Mouse (Mus musculus) liver, embryonic 11.5 days (tissue): Measurements from ENCODE around the gene Dnajb3. TPM values are rescaled to one million over a fixed set of nuclear protein-coding genes. Genes with fewer than 3 reads are reported as not detected.

Source experiments
- ATAC-seq: fragments of 200-750 bp; cut with Nextera tagmentation; replicated peaks from 2 replicates; pipeline ENCODE4 v1.8.0; 2017; ENCODE audit warnings: moderate number of reproducible peaks, mild to moderate bottlenecking, moderate TSS enrichment, moderate library complexity; ENCODE audit not compliant: low FRiP score
- DNase-seq: peaks from one replicate; pipeline ENCODE4 v3.0.0-alpha.2; 2017; ENCODE audit warnings: low spot score
- H3K27ac ChIP-seq: fragments of 300-500 bp; sonication (generic); 2 replicates; pipeline ENCODE4 v1.5.1; 2014; ENCODE audit warnings: mild to moderate bottlenecking, low read depth, low read length, control low read depth
- H3K27me3 ChIP-seq: fragments of 300-500 bp; sonication (generic); replicated peaks from 2 replicates; pipeline ENCODE4 v1.6.1; 2014; ENCODE audit warnings: low read length, mixed read lengths; ENCODE audit not compliant: control insufficient read depth, insufficient read depth
- H3K36me3 ChIP-seq: fragments of 300-500 bp; sonication (generic); 2 replicates; pipeline ENCODE4 v1.6.1; 2014; ENCODE audit warnings: mild to moderate bottlenecking, low read length, moderate library complexity, mixed read lengths; ENCODE audit not compliant: control insufficient read depth, insufficient read depth
- H3K4me1 ChIP-seq: fragments of 300-500 bp; sonication (generic); replicated peaks from 2 replicates; pipeline ENCODE4 v1.6.1; 2014; ENCODE audit warnings: low read length, mixed read lengths; ENCODE audit not compliant: control insufficient read depth, insufficient read depth
- H3K4me2 ChIP-seq: fragments of 300-500 bp; sonication (generic); 2 replicates; pipeline ENCODE4 v1.6.1; 2014; ENCODE audit warnings: mild to moderate bottlenecking, control low read depth, moderate library complexity
- H3K4me3 ChIP-seq: fragments of 300-500 bp; sonication (generic); 2 replicates; pipeline ENCODE4 v1.5.1; 2014; ENCODE audit warnings: low read depth, low read length, control low read depth
- H3K9ac ChIP-seq: fragments of 300-500 bp; sonication (generic); 2 replicates; pipeline ENCODE4 v1.6.1; 2014; ENCODE audit warnings: low read depth, low read length, control low read depth
- H3K9me3 ChIP-seq: fragments of 300-500 bp; sonication (generic); 2 replicates; pipeline ENCODE4 v1.6.1; 2016; ENCODE audit warnings: low read length, inconsistent platforms, mixed read lengths; ENCODE audit not compliant: control insufficient read depth
- WGBS: fragments of 180-500 bp; shearing (Covaris S2); extraction: QIAGEN DNeasy Blood & Tissue Kit; methylation state at CpG from one replicate; pipeline ENCODE4 v1.1.7; 2014; 5-methylcytosine and 5-hydroxymethylcytosine counted together
- polyA plus RNA-seq: library from polyadenylated mRNA; unstranded; fragments of >200 nt; fragmentation: Nextera tagmentation; extraction: Ambion mirVana; gene quantifications from 2 replicates; pipeline ENCODE4 v1.2.1, GENCODE M21; 2014

The Dnajb3 gene
- polyA plus RNA-seq, 1 experiment from 2014 or later: 7.9 TPM

GRCm38 (mm10) chr1:88222216-88222615, 16.6 kb upstream of the Dnajb3 start:
- peaks cover 27% of the 10 kb centered on the region for H3K9me3 ChIP-seq
- WGBS: 41% methylated on average over 2 of the region's 2 CpGs

GRCm38 (mm10) chr1:88220336-88220735, 14.8 kb upstream of the Dnajb3 start:
- ATAC-seq (no peak), DNase-seq (peak; percentile 40)
- no peak overlapping the region for H3K4me3 ChIP-seq
- H3K9me3 ChIP-seq: peaks cover 25% of the 10 kb centered on the region
- no peak overlapping the region for H3K9ac ChIP-seq
- H3K27me3 ChIP-seq: no peaks in the 10 kb centered on the region
- H3K27ac ChIP-seq: no peak overlapping the region
- H3K36me3 ChIP-seq: no peaks in the 10 kb centered on the region
- no peak overlapping the region for H3K4me2 ChIP-seq
- no peaks in the 10 kb centered on the region for H3K4me1 ChIP-seq

More at GRCm38 (mm10) chr1:88222216-88222615, 16.6 kb upstream of the Dnajb3 start:
- Histone ChIP-seq H3K4me3 (no peak overlapping the region), H3K27me3 (no peaks in the 10 kb centered on the region), H3K27ac (no peak overlapping the region), H3K4me1 (no peaks in the 10 kb centered on the region), H3K4me2 (no peak overlapping the region), H3K36me3 (no peaks in the 10 kb centered on the region), H3K9ac (no peak overlapping the region)
- ATAC-seq (no peak), DNase-seq (no peak)

- DNase-seq (peak; percentile 30), ATAC-seq (no peak)
- Histone ChIP-seq H3K36me3 (no peaks in the 10 kb centered on the region), H3K9me3 (peaks cover 34% of the 10 kb centered on the region), H3K27ac (no peak overlapping the region), H3K4me2 (no peak overlapping the region), H3K9ac (no peak overlapping the region), H3K4me3 (no peak overlapping the region), H3K4me1 (no peaks in the 10 kb centered on the region), H3K27me3 (no peaks in the 10 kb centered on the region)
- 20% methylated on average over 1 of the region's 1 CpGs for WGBS
Measured at GRCm38 (mm10) chr1:88219054-88219453, 13.5 kb upstream of the Dnajb3 start.

GRCm38 (mm10) chr1:88218591-88218990, 13.0 kb upstream of the Dnajb3 start:
- H3K27me3 ChIP-seq: no peaks in the 10 kb centered on the region
- no peak for ATAC-seq
- no peak overlapping the region for H3K27ac ChIP-seq

GRCm38 (mm10) chr1:88218051-88218450, 12.5 kb upstream of the Dnajb3 start:
- no peaks in the 10 kb centered on the region for H3K27me3 ChIP-seq
- no peaks in the 10 kb centered on the region for H3K36me3 ChIP-seq
- no peak overlapping the region for H3K9ac ChIP-seq
- H3K9me3 ChIP-seq: peaks cover 44% of the 10 kb centered on the region
- WGBS: 72% methylated on average over 9 of the region's 9 CpGs
- no peaks in the 10 kb centered on the region for H3K4me1 ChIP-seq
- H3K4me2 ChIP-seq: no peak overlapping the region
- ATAC-seq (no peak), DNase-seq (peak; percentile 46)
- H3K27ac ChIP-seq: no peak overlapping the region
- H3K4me3 ChIP-seq: no peak overlapping the region

More at GRCm38 (mm10) chr1:88218591-88218990, 13.0 kb upstream of the Dnajb3 start:
- 49% methylated on average over 4 of the region's 4 CpGs for WGBS
- no peaks in the 10 kb centered on the region for H3K36me3 ChIP-seq
- no peak overlapping the region for H3K9ac ChIP-seq
- H3K4me3 ChIP-seq: no peak overlapping the region
- peak; percentile 37 for DNase-seq
- H3K4me1 ChIP-seq: no peaks in the 10 kb centered on the region
- no peak overlapping the region for H3K4me2 ChIP-seq
- H3K9me3 ChIP-seq: peaks cover 38% of the 10 kb centered on the region

- 40% methylated on average over 3 of the region's 3 CpGs for WGBS
- DNase-seq: peak; percentile 30
- ATAC-seq: no peak
Measured at GRCm38 (mm10) chr1:88217576-88217975, 12.0 kb upstream of the Dnajb3 start.

GRCm38 (mm10) chr1:88217144-88217543, 11.6 kb upstream of the Dnajb3 start:
- no peak overlapping the region for H3K27ac ChIP-seq
- 60% methylated on average over 2 of the region's 2 CpGs for WGBS
- H3K9ac ChIP-seq: no peak overlapping the region
- peaks cover 51% of the 10 kb centered on the region for H3K9me3 ChIP-seq
- ATAC-seq (no peak), DNase-seq (peak; percentile 33)
- no peak overlapping the region for H3K4me3 ChIP-seq
- no peaks in the 10 kb centered on the region for H3K36me3 ChIP-seq
- H3K27me3 ChIP-seq: no peaks in the 10 kb centered on the region
- H3K4me1 ChIP-seq: no peaks in the 10 kb centered on the region
- H3K4me2 ChIP-seq: no peak overlapping the region

More at GRCm38 (mm10) chr1:88217576-88217975, 12.0 kb upstream of the Dnajb3 start:
- Histone ChIP-seq H3K9me3 (peaks cover 48% of the 10 kb centered on the region), H3K27me3 (no peaks in the 10 kb centered on the region), H3K4me2 (no peak overlapping the region), H3K36me3 (no peaks in the 10 kb centered on the region), H3K9ac (no peak overlapping the region), H3K4me3 (no peak overlapping the region), H3K4me1 (no peaks in the 10 kb centered on the region), H3K27ac (no peak overlapping the region)

- no peak overlapping the region for H3K4me2 ChIP-seq
- WGBS: 50% methylated on average over 2 of the region's 2 CpGs
- H3K27me3 ChIP-seq: no peaks in the 10 kb centered on the region
- no peak overlapping the region for H3K27ac ChIP-seq
- no peak for ATAC-seq
- peak; percentile 30 for DNase-seq
- H3K4me3 ChIP-seq: no peak overlapping the region
- H3K4me1 ChIP-seq: no peaks in the 10 kb centered on the region
- no peak overlapping the region for H3K9ac ChIP-seq
- H3K36me3 ChIP-seq: no peaks in the 10 kb centered on the region
- H3K9me3 ChIP-seq: peaks cover 56% of the 10 kb centered on the region
Measured at GRCm38 (mm10) chr1:88216551-88216950, 11.0 kb upstream of the Dnajb3 start.

GRCm38 (mm10) chr1:88215466-88216380, 10.1 kb upstream of the Dnajb3 start:
- H3K27ac ChIP-seq: no peak overlapping the region
- no peak for ATAC-seq
- H3K4me2 ChIP-seq: no peak overlapping the region
- no peak overlapping the region for H3K9ac ChIP-seq
- no peak overlapping the region for H3K4me3 ChIP-seq
- WGBS: 66% methylated on average over 10 of the region's 10 CpGs
- H3K9me3 ChIP-seq: peaks cover 59% of the 10 kb centered on the region
- DNase-seq: peak; percentile 36
- no peaks in the 10 kb centered on the region for H3K27me3 ChIP-seq
- H3K36me3 ChIP-seq: no peaks in the 10 kb centered on the region
- H3K4me1 ChIP-seq: no peaks in the 10 kb centered on the region
